Mouse (Mus musculus) layer of hippocampus, postnatal 14 days (tissue): ENCODE measurements around the gene Fbxl20. TPM values are rescaled to one million over a fixed set of nuclear protein-coding genes. Genes with fewer than 3 reads are reported as not detected.

Experiments
- DNase-seq, 2 experiments: peaks; one replicate each; pipeline ENCODE4 v3.0.0; 2021 to 2022; ENCODE audit warnings: low spot score in 2 of 2, mixed read lengths in 1 of 2
- total RNA-seq, 2 experiments: library from RNA; stranded (reverse); gene quantifications; 2 replicates each; pipeline ENCODE4 v1.2.3; 2021

The Fbxl20 gene
- total RNA-seq, 2 experiments from 2014 or later: 29.9 to 38.4 TPM

GRCm38 (mm10) chr11:98050520-98050815, 99.7 kb downstream of the Fbxl20 start:
- no peak for DNase-seq

DNA sequence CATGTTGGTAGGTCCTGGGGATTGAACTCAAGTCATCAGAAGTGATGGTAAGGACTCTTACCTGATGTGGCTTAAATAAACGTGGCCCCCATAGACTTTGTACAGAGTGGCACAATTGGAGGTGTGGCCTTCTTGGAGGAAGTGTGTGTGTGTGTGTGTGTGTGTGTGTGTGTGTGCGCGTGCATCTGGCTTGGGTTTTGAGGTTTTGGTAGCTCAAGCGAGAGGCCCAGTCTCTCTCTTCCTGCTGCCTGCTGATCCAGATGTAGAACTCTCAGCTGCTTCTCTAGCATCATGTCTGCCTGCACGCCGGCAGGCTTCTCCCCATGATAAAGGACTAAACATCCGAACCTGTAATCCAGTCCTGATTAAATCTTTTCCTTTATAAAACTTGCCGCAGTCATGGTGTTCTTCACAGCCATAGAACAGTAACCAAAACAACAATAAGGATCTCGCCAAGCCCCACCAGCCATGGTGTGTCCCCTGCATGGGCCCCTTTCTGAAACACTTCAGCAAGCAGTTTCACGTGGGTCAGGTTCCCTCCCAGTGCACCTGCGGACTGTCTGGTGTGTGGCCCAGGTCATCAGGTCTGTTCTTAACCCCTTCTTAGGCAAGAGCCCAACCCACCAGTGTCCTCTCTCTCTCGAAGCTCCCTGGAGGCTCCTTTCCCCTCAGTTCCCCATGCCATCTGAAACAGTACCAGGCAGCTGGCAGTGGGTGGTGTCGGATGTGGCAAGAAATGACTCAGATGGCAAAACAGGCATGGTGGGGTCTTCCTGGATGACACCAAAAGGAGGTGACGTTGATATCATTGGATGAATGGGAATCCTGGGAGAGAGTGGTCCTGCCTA, 100.3 kb downstream of the Fbxl20 start:
- no peak for DNase-seq

GRCm38 (mm10) chr11:98047745-98048144, 102.5 kb downstream of the Fbxl20 start:
- DNase-seq: peak; percentile 78 to 87

GRCm38 (mm10) chr11:98046466-98046865, 103.7 kb downstream of the Fbxl20 start:
- DNase-seq: no peak

GRCm38 (mm10) chr11:98045596-98045995, 104.6 kb downstream of the Fbxl20 start:
- DNase-seq: no peak

- no peak for DNase-seq
Observed at GRCm38 (mm10) chr11:98044074-98044473, 106.1 kb downstream of the Fbxl20 start.

DNA sequence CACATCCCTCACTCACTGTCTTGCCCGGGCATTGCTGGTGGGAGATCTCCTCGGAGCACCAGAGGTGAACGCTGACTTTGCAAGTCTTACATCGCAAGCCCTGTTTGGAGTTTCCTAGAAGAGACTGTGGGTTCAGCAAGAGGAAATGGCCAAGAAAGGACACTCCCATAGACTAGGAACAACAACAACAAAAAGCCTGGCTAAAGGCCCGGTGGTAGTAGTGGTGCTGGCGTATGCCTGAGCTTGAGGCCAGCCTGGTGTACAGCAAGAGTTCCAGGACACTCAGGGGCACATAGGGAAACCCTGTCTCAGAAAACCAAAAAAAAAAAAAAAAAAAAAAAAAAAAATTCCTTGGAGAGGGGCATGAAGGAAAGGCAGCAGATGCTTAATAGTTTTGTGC, 107.5 kb downstream of the Fbxl20 start:
- DNase-seq: no peak

DNA sequence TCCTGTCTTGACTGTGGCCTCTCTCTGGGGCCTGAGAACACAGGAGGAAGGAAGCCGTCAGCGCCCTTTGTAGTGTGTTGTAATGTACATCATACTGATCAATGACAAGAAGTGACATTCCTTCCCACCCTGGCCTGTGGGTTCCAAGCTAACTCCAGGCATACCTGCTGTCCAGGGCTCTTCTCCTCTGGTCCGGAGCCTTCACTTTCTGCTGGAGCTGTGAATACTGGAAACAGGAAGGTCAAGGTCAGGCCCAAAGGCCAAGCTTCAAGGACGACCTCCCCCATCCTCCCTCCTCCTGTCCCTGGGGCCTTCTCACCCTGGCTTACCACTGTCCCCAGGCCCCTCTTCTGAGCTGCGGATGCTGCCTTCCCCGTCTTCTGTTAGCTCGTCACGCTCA, 109.2 kb downstream of the Fbxl20 start:
- DNase-seq: no peak

DNA sequence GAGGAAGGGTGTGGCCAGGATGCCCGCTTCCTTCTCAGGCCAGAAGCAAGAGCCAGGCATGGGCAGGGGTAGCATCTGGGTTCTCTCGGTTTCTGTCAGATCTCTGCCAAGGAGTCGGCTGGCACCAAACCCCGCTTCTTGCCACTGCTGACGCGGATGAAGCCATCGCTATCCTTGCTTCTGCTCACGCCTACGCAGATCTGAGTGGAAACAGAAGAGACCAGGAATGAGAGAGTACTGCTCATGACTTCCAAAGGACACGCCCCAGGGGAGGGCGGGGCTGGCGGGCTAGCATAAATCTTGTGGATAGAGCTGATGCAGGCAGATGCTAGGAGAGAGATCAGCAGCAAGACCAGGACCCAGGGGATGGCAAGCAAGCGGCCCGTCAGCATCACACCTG, 112.3 kb downstream of the Fbxl20 start:
- DNase-seq: no peak

DNA sequence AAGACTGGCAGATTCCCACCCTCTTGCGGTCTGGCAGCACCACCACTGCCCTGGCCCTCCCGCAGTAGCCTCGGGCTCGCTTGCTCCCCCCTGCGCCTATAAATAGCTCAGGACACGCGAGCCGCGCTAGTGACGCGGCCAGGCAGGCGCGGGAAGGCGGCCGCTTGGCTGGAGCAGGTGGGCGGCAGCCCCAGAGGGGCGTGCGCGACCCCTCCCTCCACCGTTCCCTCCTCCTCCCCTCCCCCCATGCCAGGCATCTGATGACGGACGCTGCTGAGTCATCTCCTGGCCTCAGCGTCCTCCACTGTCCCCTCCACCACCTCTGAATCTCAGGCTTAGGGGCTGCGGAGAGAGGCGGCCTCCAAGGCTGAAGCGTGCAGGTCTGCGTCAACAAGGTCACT, 114.2 kb downstream of the Fbxl20 start:
- DNase-seq: no peak

DNA sequence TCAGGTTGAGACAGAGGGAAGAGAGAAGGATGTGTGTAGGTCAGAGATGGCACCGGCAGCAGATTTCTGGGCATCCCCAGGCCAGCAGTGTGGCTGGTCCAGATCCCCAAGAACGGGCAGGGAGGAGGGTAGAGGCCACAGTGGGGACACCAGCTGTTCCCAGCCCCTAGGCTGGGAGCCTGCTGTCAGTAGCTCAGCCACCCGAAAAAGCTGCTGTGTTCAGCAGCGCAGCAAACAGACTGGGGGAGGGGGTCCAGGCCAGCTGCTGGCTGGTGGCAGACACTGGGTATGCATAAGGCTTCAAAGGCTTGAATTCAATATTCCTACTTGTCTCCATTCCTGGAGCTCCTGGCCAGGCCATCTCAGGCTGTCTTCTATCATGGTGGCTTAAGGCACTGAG, 115.4 kb downstream of the Fbxl20 start:
- no peak for DNase-seq

GRCm38 (mm10) chr11:98034061-98034460, 116.1 kb downstream of the Fbxl20 start:
- DNase-seq: no peak

Other genes with a start within 250 kb of the Fbxl20 start
- 1 to 10 TPM; 7.9 to 9.6 TPM for gene Plxdc1, start 164.0 kb downstream of the Fbxl20 start, total RNA-seq
- gene Arl5c, start 154.2 kb downstream of the Fbxl20 start, total RNA-seq: 1 to 10 TPM; 1.5 to 1.6 TPM
- gene Cacnb1, start 127.4 kb downstream of the Fbxl20 start, total RNA-seq: 100 to 1,000 TPM; 128 to 131 TPM
- gene Rpl19, start 123.7 kb downstream of the Fbxl20 start, total RNA-seq: 100 to 1,000 TPM; 532 to 602 TPM
- gene Stac2, start 96.9 kb downstream of the Fbxl20 start, total RNA-seq: 10 to 100 TPM; 27.2 to 31.0 TPM
- 10 to 100 TPM; 44.8 to 51.3 TPM for gene Med1, start 42.9 kb upstream of the Fbxl20 start, total RNA-seq
- 10 to 100 TPM; 36.9 to 37.2 TPM for gene Cdk12, start 52.7 kb upstream of the Fbxl20 start, total RNA-seq
- 100 to 1,000 TPM; 113 to 124 TPM for gene Neurod2, start 179.2 kb upstream of the Fbxl20 start, total RNA-seq
- 10 to 100 TPM; 33.6 to 46.7 TPM for gene Ppp1r1b, start 198.0 kb upstream of the Fbxl20 start, total RNA-seq
- 10 to 100 TPM; 22.6 to 24.8 TPM for gene Stard3, start 208.0 kb upstream of the Fbxl20 start, total RNA-seq
- 1 to 10 TPM in 1 of 2 experiments, under 1 TPM in 1; 0.94 to 1.3 TPM for gene Tcap, start 233.4 kb upstream of the Fbxl20 start, total RNA-seq
- under 1 TPM; 0.28 to 0.38 TPM for gene Pnmt, start 236.0 kb upstream of the Fbxl20 start, total RNA-seq